Mouse (Mus musculus) ovary, postnatal 36 days (tissue): Measurements from ENCODE around the gene Mt3.

Experiments used
- DNase-seq: peaks from one replicate; pipeline ENCODE4 v3.0.0; 2022; ENCODE audit warnings: low spot score, mixed read lengths

Mt3 gene

GRCm38 (mm10) chr8:94185791-94186190 is 33.4 kb downstream of the Mt3 start:
- DNase-seq, result no peak

GRCm38 (mm10) chr8:94186542-94186941 is 34.1 kb downstream of the Mt3 start:
- DNase-seq, result peak; percentile 75

- DNase-seq, result no peak
Observed at GRCm38 (mm10) chr8:94187290-94188002, 35.0 kb downstream of the Mt3 start.

- peak; percentile 74 for DNase-seq
Observed at GRCm38 (mm10) chr8:94189275-94190031, 37.0 kb downstream of the Mt3 start.

GRCm38 (mm10) chr8:94191101-94191691 is 38.8 kb downstream of the Mt3 start:
- peak; percentile 65 for DNase-seq

GRCm38 (mm10) chr8:94192926-94193325 is 40.5 kb downstream of the Mt3 start:
- no peak for DNase-seq

- no peak for DNase-seq
Observed at GRCm38 (mm10) chr8:94194591-94195223, 42.3 kb downstream of the Mt3 start.

- no peak for DNase-seq
Observed at GRCm38 (mm10) chr8:94199202-94199869, 46.9 kb downstream of the Mt3 start.
